Mouse (Mus musculus) thymus, adult 2 months (tissue): ENCODE data around the gene Atxn7l3b. TPM values are rescaled to one million over a fixed set of nuclear protein-coding genes. Genes with fewer than 3 reads are reported as not detected.
"Not testable (repeated sequence)": the region's sequence is repeated elsewhere in the genome, so short reads cannot be mapped to it uniquely, and the experiment has no call there.

Experiments
- DNase-seq: peaks from one replicate; pipeline ENCODE4 v3.0.0; 2021
- H3K27ac ChIP-seq: fragments of 200-500 bp; 2 replicates; pipeline ENCODE4 v1.5.1; 2012; ENCODE audit warnings: low read length, control low read depth; ENCODE audit not compliant: control insufficient read depth, insufficient read depth
- H3K27me3 ChIP-seq: fragments of 200-500 bp; 2 replicates; pipeline ENCODE4 v1.6.1; 2012; ENCODE audit warnings: mild to moderate bottlenecking, low read length, moderate library complexity, mixed read lengths; ENCODE audit not compliant: control insufficient read depth, insufficient read depth
- H3K36me3 ChIP-seq: fragments of 200-500 bp; 2 replicates; pipeline ENCODE4 v1.6.1; 2012; ENCODE audit warnings: mild to moderate bottlenecking, low read length, moderate library complexity; ENCODE audit not compliant: control insufficient read depth, insufficient read depth
- H3K4me1 ChIP-seq: fragments of 200-500 bp; replicated peaks from 2 replicates; pipeline ENCODE4 v1.6.1; 2012; ENCODE audit warnings: low read length; ENCODE audit not compliant: control insufficient read depth, insufficient read depth
- H3K4me3 ChIP-seq: fragments of 200-500 bp; 2 replicates; pipeline ENCODE4 v1.5.1; 2012; ENCODE audit warnings: mild to moderate bottlenecking, low read length, control low read depth, moderate library complexity; ENCODE audit not compliant: control insufficient read depth, insufficient read depth
- CTCF ChIP-seq: fragments of 200-500 bp; IDR thresholded peaks from 2 replicates; pipeline ENCODE4 v1.5.1; 2012; ENCODE audit warnings: mild to moderate bottlenecking, control low read depth, low read length, moderate library complexity, borderline replicate concordance; ENCODE audit not compliant: control insufficient read depth, poor library complexity, insufficient read depth; ENCODE audit errors: extremely low read depth
- POLR2A ChIP-seq: fragments of 200-500 bp; IDR thresholded peaks from 2 replicates; pipeline ENCODE4 v1.6.1; 2012; ENCODE audit warnings: mild to moderate bottlenecking, low read length, control low read depth, moderate library complexity; ENCODE audit not compliant: control insufficient read depth, poor library complexity, insufficient read depth; ENCODE audit errors: extremely low read depth
- WGBS: fragments of 180-500 bp; shearing (Covaris S2); methylation state at CpG from one replicate; pipeline ENCODE4 v1.1.7; 2018; 5-methylcytosine and 5-hydroxymethylcytosine counted together
- polyA plus RNA-seq: library from polyadenylated mRNA; depleted of rRNA; stranded (reverse); fragments of >200 nt; gene quantifications from 2 replicates; pipeline ENCODE4 v1.2.3, GENCODE M21; 2012; rRNA removed

Atxn7l3b gene
- 30.6 and 31.8 TPM in 2 replicates for polyA plus RNA-seq

DNA sequence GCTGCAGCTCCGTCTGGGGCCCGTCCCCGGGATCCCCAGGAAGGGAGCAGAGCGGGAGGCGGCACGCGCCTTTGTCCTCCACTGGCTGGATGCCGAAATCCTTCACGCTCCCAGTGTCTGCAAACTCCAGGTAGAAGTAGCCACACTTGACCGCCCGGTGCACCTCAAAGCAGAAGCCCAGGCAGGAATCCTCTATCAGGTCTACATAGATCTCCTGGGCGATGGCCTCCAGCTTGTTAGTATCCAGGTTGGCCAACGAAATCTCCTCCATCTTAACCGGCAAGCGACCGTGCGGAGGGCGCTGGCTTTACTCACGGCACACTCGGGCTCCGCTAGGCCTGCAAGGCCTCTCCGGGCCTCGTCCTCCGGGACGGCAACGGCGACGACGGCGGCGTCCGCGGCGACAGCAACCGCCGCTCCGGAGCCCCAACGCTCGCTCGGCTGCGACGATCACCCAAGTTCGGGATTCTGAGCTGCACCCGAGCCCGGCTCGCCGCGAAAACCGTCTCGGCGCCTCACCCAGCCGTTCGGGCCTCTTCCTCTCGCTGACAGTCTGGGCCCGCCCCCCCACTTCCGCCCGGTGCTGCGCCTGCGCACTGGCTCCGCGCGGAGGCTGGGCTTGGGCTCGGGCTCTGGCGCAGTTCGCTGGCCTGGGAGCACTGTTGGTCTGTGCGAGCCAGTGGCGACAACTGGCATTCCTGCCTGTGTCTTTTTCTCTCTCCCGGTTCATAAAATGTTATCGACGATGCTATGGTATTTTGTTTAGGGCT is at the start of gene Atxn7l3b:
TSS of gene Atxn7l3b (minus strand) at position 550 of the 770 bp plus-strand sequence.
- peaks cover 5% of the 10 kb centered on the region; the same call in 1 of the 2 replicates for H3K36me3 ChIP-seq
- H3K27ac ChIP-seq, result peak within 1 kb of the TSS; percentile 41
- peak within 1 kb of the TSS; percentile 90 for H3K4me3 ChIP-seq
- peak; percentile 97 for DNase-seq
- under 1% methylated on average over 70 of the region's 70 CpGs for WGBS
- H3K27me3 ChIP-seq, result no peaks in the 10 kb centered on the region
- H3K4me1 ChIP-seq, result peaks cover 15% of the 10 kb centered on the region
- TF ChIP-seq POLR2A (peak; percentile 85), CTCF (0 out of 2 replicates have a peak, but pooled peaks have one; percentile 59)

DNA sequence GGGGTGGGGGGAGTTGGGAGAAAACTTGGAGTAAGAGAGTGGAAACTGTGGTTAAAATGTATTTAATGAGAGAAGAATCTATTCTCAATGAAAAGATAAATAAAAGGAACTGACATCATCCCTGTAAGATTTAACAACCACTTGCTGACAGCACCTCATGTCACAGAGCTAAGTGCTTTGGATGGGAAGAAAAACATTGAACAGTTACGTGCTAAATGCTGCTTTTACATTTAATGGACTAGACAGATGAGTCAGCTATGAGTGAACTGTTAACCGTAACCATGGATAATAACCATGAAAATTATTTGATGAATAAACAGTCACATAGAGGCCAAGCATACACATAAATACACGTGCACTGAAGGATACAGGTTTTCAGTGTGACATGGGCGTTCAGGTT is 48.8 kb upstream of the Atxn7l3b start:
- WGBS, result 91% methylated on average over 4 of the region's 4 CpGs

DNA sequence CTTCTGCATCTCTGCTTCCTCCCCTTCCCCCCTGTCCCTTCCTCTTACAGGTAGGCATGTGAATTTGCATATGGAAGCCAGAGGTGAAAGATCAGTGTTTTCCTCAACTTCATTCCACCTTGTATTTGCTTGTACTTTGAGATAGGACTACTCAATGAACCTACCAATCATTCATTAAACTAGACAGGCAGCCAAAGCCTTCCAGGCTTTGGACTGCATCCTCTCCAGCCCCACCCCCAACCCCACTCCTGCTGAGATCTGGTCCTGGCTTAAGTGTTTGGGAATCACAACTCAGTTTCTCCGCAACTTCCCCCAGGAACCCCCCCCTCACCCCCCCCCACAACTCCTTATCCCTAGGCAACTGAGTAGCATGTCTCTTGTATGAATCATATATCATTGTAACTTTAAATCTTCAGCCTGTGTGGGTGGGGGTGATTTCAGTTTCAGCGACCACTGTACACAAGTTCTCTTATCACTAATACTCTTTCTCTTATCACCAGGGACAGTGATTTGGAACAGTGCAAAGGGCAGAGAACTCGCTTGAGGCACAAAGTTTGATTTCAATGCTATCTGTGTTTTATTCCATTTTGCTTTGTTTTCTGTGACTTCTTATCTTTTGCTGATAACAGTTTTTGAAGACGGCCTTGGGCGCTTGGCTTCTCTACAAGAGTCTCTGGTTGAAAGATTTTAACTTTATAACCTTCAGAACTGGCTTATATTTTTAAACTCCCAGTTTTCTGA is 44.7 kb upstream of the Atxn7l3b start:
- Histone ChIP-seq H3K4me3 (no peak overlapping the region), H3K27me3 (no peaks in the 10 kb centered on the region), H3K36me3 (no peaks in the 10 kb centered on the region), H3K27ac (no peak overlapping the region), H3K4me1 (no peaks in the 10 kb centered on the region)
- WGBS, result 71% methylated on average over 5 of the region's 5 CpGs
- no peak for TF ChIP-seq POLR2A
- no peak for TF ChIP-seq CTCF
- no peak for DNase-seq

More for the DNA sequence above, 48.8 kb upstream of the Atxn7l3b start:
- H3K4me1 ChIP-seq, result no peaks in the 10 kb centered on the region
- H3K27me3 ChIP-seq, result no peaks in the 10 kb centered on the region
- no peak for TF ChIP-seq POLR2A
- TF ChIP-seq CTCF, result no peak
- no peak overlapping the region for H3K27ac ChIP-seq
- H3K4me3 ChIP-seq, result no peak overlapping the region
- no peak for DNase-seq
- H3K36me3 ChIP-seq, result no peaks in the 10 kb centered on the region

DNA sequence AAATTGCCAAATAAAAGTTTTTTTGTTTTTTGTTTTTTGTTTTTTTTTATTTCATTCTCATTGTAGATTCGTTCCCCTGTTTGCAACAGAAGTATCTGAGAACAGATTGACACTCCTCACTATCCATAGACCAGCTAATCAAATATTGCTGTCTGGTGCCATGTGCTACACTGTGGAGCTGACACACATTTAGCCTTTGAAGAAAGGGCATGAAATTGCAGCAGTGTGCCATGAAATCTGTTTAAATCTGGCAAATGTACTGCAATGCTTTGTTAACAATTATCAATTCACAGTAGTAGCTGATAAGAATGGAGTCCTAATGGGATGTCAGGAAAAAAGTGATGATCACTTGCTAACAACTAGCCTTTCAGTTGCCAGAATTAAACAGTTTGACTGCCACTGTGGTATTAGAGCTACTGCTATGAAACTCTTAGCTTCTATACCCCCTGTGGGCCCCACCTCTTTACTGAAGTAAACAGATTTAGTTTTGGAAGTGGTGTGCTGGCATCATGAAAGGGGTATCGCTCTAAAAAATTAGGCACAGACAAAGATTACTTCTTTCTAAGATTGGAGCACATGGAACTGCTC is 41.3 kb upstream of the Atxn7l3b start:
- TF ChIP-seq CTCF (no peak), POLR2A (no peak)
- Histone ChIP-seq H3K36me3 (no peaks in the 10 kb centered on the region), H3K27ac (no peak overlapping the region), H3K4me3 (no peak overlapping the region), H3K27me3 (no peaks in the 10 kb centered on the region), H3K4me1 (no peaks in the 10 kb centered on the region)
- WGBS, result 80% methylated on average over 2 of the region's 2 CpGs
- no peak for DNase-seq

DNA sequence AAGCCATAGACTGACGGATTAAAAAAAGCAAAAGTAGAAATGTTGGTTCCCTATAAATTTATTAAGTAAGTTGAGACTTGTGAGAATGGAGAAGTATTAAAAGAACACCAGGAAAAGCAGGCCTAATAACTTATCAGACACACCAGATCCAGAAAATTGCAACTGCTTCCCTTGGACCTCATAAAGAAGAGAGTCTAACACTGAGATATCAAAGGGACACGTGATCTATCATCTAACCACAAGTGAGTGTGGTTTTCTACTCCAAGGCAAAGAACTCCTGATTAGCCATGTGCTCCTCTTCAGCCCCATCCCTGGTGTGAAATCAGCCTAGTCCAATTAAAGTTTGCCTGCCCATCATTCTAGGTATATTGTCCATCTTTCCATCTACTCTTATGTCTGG is 38.8 kb upstream of the Atxn7l3b start:
- Histone ChIP-seq H3K36me3 (no peaks in the 10 kb centered on the region), H3K4me1 (no peaks in the 10 kb centered on the region), H3K4me3 (no peak overlapping the region), H3K27me3 (no peaks in the 10 kb centered on the region), H3K27ac (no peak overlapping the region)
- TF ChIP-seq POLR2A, result no peak
- no peak for TF ChIP-seq CTCF
- WGBS, result 66% methylated on average over 2 of the region's 2 CpGs
- DNase-seq, result no peak

DNA sequence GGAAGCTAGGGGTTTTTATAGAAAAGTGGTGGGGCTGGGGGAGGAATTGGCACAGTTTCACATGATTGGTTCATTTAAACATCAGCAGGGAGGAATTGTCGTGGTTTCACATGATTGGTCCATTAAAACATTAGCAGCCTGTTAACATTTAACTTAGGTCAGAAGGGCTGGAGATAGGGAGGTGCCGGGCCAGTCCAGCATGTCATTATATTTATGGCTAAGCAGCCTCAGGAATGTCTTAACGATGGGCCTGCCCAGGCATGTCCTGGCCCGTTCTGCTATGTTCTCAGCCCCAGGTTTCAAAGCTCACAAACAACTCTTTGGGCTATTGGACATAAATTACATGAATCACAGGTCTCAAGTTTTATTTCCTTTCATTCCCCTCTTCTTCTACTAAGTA is 33.4 kb upstream of the Atxn7l3b start:
- not testable (repeated sequence) for H3K27me3 ChIP-seq
- WGBS, result 60% methylated on average over 4 of the region's 4 CpGs

More for the DNA sequence above, 33.4 kb upstream of the Atxn7l3b start:
- H3K4me1 ChIP-seq, DNase-seq, H3K4me3 ChIP-seq, H3K27ac ChIP-seq, H3K36me3 ChIP-seq: not testable (repeated sequence)
